Mouse (Mus musculus): ENCODE data around the gene Taar5.

The Taar5 gene

GRCm38 (mm10) chr10:24008143-24008542 is 37.6 kb downstream of the Taar5 start:
- in situ Hi-C loops (cut with MboI) = no loop called here
